ENCODE assay signal across 15 mouse cellular contexts in the genomic region with DNA sequence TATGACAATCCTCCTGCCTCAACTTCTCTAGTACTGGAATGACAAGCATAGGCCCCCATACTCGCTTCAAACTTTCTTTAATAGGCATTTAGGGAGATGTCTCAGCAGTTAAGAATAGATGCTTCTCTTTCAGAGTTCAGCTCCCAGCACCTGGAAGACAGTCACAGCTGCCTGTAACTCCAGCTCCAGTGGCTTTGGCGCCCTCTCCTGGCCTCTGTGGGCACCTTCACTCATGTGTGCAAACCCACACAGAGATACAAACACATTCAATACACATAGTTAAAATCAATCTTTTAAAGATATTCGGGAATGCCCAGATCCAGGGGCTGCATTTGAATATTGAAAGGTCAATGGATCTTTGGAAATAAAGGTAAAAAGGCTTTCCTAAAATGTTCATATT.
DNase-seq lines count a peak whose midpoint lies in the region; ATAC-seq and TF ChIP-seq lines count a peak whose summit lies in the region.
"Had no signal": no experiment of that assay in that cellular context is flagged by ENCODE, and none has a peak within 500 bp of the region (broad histone marks: within the 10 kb centered on the region; RNA-seq: fewer than 3 reads in every experiment).

No protein-coding gene starts in this region.

- no peak for DNase-seq in gastrocnemius, adult 2 months
- DNase-seq in gastrocnemius, adult 8-10 months (ENCODE audit: low spot score in 2 of 2): no peak
- no peak for DNase-seq in liver, adult 2 months (ENCODE audit: extremely low read depth, low read depth, low spot score)
- DNase-seq in CH12.LX (ENCODE audit: extremely low read depth): peak; percentile 6
- DNase-seq in brain, embryonic 14.5 days (ENCODE audit: low read depth): no peak
- no peak for DNase-seq in cerebellum, adult 11 months
- no peak for DNase-seq in adrenal gland, postnatal 14 days
- DNase-seq: cerebellum, adult 2 months; gastrocnemius, postnatal 25 days; liver, embryonic 13.5 days; retina, postnatal 1 day had no signal

- H3K4me1 ChIP-seq in liver, adult 2 months (ENCODE audit: control insufficient read depth, insufficient read depth, low read length): peaks cover 14% of the 10 kb centered on the region
- H3K4me1 ChIP-seq in liver, embryonic 12.5 days: peaks cover 12% of the 10 kb centered on the region; the same call in 1 of the 2 replicates
- H3K4me1 ChIP-seq in CH12.LX (ENCODE audit: control insufficient read depth in 1 of 2, insufficient read depth in 2 of 2): no peaks in the 10 kb centered on the region

- TF ChIP-seq RAD21 in CH12.LX (IDR thresholded peaks at IDR 0.05; ENCODE audit: low read depth, low read length): peak; percentile 39

- no peaks in the 10 kb centered on the region for H3K36me3 ChIP-seq in liver, adult 2 months (ENCODE audit: control insufficient read depth, insufficient read depth, low read length)
- no peaks in the 10 kb centered on the region for H3K36me3 ChIP-seq in liver, embryonic 12.5 days
- no peaks in the 10 kb centered on the region for H3K36me3 ChIP-seq in CH12.LX (replicated peaks in 1 of 2; ENCODE audit: control insufficient read depth in 1 of 2, insufficient read depth in 1 of 2, low read length in 1 of 2)
- H3K36me3 ChIP-seq: embryonic facial prominence, embryonic 10.5 days; forebrain, embryonic 10.5 days; intestine, embryonic 15.5 days; liver, embryonic 13.5 days had no signal

- TF ChIP-seq POLR2A in liver, adult 2 months (IDR thresholded peaks at IDR 0.05; ENCODE audit: extremely low read depth, insufficient read depth, low read length): no peak
- TF ChIP-seq POLR2A in CH12.LX (IDR thresholded peaks at IDR 0.05; ENCODE audit: low read depth, low read length): no peak
- TF ChIP-seq POLR2A in brain, embryonic 14.5 days (IDR thresholded peaks at IDR 0.05; ENCODE audit: borderline replicate concordance, extremely low read depth, insufficient read depth, insufficient read length, poor library complexity, severe bottlenecking): no peak

- 76% methylated on average over 3 of the region's 3 CpGs for WGBS in liver, adult 2 months
- WGBS in liver, embryonic 12.5 days (ENCODE audit: insufficient replicate concordance): 58% methylated on average over 3 of the region's 3 CpGs

- in situ Hi-C loops in CH12.LX (cut with MboI; ENCODE audit: low pct_ligation_motif_present, low pct_unique_long_range_greater_than_20kb, low sequenced_read_pairs): no loop called here

- no peaks in the 10 kb centered on the region for H3K79me2 ChIP-seq in liver, adult 2 months (ENCODE audit: control insufficient read depth, insufficient read depth, low read length)
- H3K79me2 ChIP-seq in CH12.LX (replicated peaks; ENCODE audit: control insufficient read depth, extremely low read depth, insufficient read depth, poor library complexity, severe bottlenecking): no peaks in the 10 kb centered on the region

- TF ChIP-seq CTCF in gastrocnemius, adult 2 months (IDR thresholded peaks at IDR 0.05): peak; percentile 43
- TF ChIP-seq CTCF in liver, adult 2 months (IDR thresholded peaks at IDR 0.05; ENCODE audit: low read depth, low read length): peak; percentile 73
- TF ChIP-seq CTCF in CH12.LX (conservative IDR thresholded peaks at IDR 0.05 in 1 of 2, IDR thresholded peaks at IDR 0.05 in 1 of 2; ENCODE audit: low read depth in 2 of 2, low read length in 2 of 2): peak in 1 of 2 experiments; percentile 54; a peak in 2 of 4 replicates
- TF ChIP-seq CTCF in brain, embryonic 14.5 days (IDR thresholded peaks at IDR 0.05; ENCODE audit: borderline replicate concordance, extremely low read depth, insufficient read depth, insufficient read length): peak; percentile 32; the same call in 1 of the 2 replicates

- TF ChIP-seq EP300 in CH12.LX (IDR thresholded peaks at IDR 0.05; ENCODE audit: low read length): no peak

- H3K9ac ChIP-seq in liver, adult 2 months (ENCODE audit: low read depth, low read length): no peak overlapping the region
- H3K9ac ChIP-seq in liver, embryonic 12.5 days: no peak overlapping the region
- no peak overlapping the region for H3K9ac ChIP-seq in CH12.LX (ENCODE audit: insufficient read depth, low read depth)
- H3K9ac ChIP-seq: intestine, embryonic 15.5 days; liver, embryonic 13.5 days had no signal

- no peaks in the 10 kb centered on the region for H3K9me3 ChIP-seq in liver, embryonic 12.5 days (replicated peaks)
- H3K9me3 ChIP-seq in CH12.LX (replicated peaks; ENCODE audit: low read length): peaks cover 3% of the 10 kb centered on the region
- H3K9me3 ChIP-seq: intestine, embryonic 15.5 days; liver, embryonic 13.5 days had no signal

- no peak for ATAC-seq in liver, embryonic 12.5 days
- ATAC-seq: intestine, embryonic 15.5 days had no signal

- no peak overlapping the region for H3K4me3 ChIP-seq in gastrocnemius, adult 2 months
- no peak overlapping the region for H3K4me3 ChIP-seq in liver, adult 2 months (ENCODE audit: insufficient read depth, low read depth, low read length)
- H3K4me3 ChIP-seq in liver, embryonic 12.5 days: no peak overlapping the region
- no peak overlapping the region for H3K4me3 ChIP-seq in CH12.LX (replicated peaks in 1 of 3; ENCODE audit: low read depth in 2 of 3, low read length in 2 of 3, poor library complexity in 1 of 3)
- H3K4me3 ChIP-seq: embryonic facial prominence, embryonic 10.5 days; forebrain, embryonic 10.5 days; intestine, embryonic 15.5 days; liver, embryonic 13.5 days had no signal

- no peak overlapping the region for H3K4me2 ChIP-seq in liver, embryonic 12.5 days
- no peak overlapping the region for H3K4me2 ChIP-seq in CH12.LX (ENCODE audit: insufficient read depth, low read depth, poor library complexity, severe bottlenecking)
- H3K4me2 ChIP-seq: intestine, embryonic 15.5 days; liver, embryonic 13.5 days had no signal

- no peak overlapping the region for H3K27ac ChIP-seq in gastrocnemius, adult 2 months
- H3K27ac ChIP-seq in liver, adult 2 months (replicated peaks; ENCODE audit: insufficient read depth, low read depth, low read length): no peak overlapping the region
- no peak overlapping the region for H3K27ac ChIP-seq in liver, embryonic 12.5 days
- H3K27ac ChIP-seq in CH12.LX (ENCODE audit: insufficient read depth, low read depth): no peak overlapping the region
- H3K27ac ChIP-seq: embryonic facial prominence, embryonic 10.5 days; forebrain, embryonic 10.5 days; intestine, embryonic 15.5 days; liver, embryonic 13.5 days had no signal

- intact Hi-C loops in gastrocnemius, adult 2 months (cut with DNase I): no loop called here

- dilution Hi-C loops in CH12.LX (cut with MboI; ENCODE audit: extremely low pct_ligation_motif_present, extremely low pct_unique_long_range_greater_than_20kb, low sequenced_read_pairs): no loop called here

- no peaks in the 10 kb centered on the region for H3K27me3 ChIP-seq in liver, adult 2 months (ENCODE audit: control insufficient read depth, insufficient read depth, low read length)
- H3K27me3 ChIP-seq in liver, embryonic 12.5 days (replicated peaks): no peaks in the 10 kb centered on the region
- H3K27me3 ChIP-seq in CH12.LX (replicated peaks): no peaks in the 10 kb centered on the region
- H3K27me3 ChIP-seq: intestine, embryonic 15.5 days; liver, embryonic 13.5 days had no signal

TF ChIP-seq in CH12.LX, 34 proteins besides CTCF, POLR2A, EP300 and RAD21:
- no peak for TF ChIP-seq CHD2 (IDR thresholded peaks at IDR 0.05; ENCODE audit: low read length)
- peak; percentile 35 for TF ChIP-seq SMC3 (IDR thresholded peaks at IDR 0.05; ENCODE audit: low read depth, low read length)
TF ChIP-seq in CH12.LX: peak in this region for 1.
